Mouse (Mus musculus): ENCODE measurements at regions not wholly inside any gene's neighbourhood (a gene's known extent, or its start where the extent isn't known, plus 50 kb on each side); places are given as distances from the start of the nearest gene placed in this dataset.

DNA sequence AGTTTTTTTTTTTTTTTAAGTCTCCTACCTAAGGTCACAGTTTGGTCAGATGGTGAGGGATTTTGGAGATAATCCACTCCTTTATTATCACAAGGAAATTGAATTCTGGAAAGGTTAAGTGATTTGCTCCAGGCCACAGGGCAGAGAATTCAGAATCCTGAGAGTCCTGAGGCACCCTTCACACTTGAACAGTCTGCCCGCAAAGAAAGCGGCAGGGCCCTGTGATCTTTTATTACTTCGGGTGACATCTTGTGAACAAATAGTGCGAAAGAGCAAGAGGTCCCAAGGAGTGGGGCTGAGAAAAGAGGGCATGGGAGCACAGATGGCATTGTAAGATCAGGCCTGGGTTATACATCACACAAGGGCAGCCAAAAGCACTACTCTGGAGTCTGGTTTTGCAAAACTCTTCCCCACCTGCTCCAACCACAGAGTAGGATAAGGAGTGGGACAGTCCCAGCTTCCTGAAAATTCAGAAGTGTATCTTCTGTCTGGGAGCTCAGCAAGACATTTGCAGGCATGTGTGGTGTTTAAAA, 150.5 kb upstream of the Wdr11 start:
- DNase-seq (ENCODE audit: low spot score), result no peak

- peak; percentile 14 for DNase-seq (ENCODE audit: low spot score)
Measured at GRCm38 (mm10) chr7:129469496-129469895, 122.2 kb upstream of the Wdr11 start.

GRCm38 (mm10) chr7:129483736-129484135, 107.9 kb upstream of the Wdr11 start:
- no peak for DNase-seq (ENCODE audit: low spot score)

GRCm38 (mm10) chr7:129506894-129507293, 84.8 kb upstream of the Wdr11 start:
- peak; percentile 58 for DNase-seq (ENCODE audit: low spot score)

DNA sequence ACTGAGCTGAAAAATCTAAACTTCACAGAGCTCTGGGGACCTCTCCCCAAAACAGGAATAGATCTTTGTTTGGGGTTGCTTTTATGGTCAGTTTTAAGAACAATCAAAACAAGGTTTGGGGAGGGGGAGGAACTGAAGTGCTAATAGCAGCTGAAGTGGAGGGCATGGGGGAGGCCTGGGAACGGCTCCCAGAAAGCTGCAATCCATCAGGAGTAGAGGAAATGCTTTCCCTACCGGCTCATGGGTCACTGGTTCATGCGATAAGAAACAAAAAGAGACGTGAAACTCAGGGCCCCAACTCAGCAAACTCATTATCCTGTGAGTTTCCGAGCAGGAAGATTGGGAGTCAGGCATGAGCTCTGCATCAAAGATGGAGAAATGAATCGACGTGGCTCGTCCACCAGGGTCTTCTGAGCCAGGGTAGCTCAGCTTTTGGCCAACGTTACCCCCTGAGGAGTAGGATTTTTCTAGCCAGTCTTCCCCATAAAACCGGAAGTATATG, 82.0 kb upstream of the Wdr11 start:
- no peak for DNase-seq (ENCODE audit: low spot score)

GRCm38 (mm10) chr7:129514619-129515018, 77.0 kb upstream of the Wdr11 start:
- no peak for DNase-seq (ENCODE audit: low spot score)

DNA sequence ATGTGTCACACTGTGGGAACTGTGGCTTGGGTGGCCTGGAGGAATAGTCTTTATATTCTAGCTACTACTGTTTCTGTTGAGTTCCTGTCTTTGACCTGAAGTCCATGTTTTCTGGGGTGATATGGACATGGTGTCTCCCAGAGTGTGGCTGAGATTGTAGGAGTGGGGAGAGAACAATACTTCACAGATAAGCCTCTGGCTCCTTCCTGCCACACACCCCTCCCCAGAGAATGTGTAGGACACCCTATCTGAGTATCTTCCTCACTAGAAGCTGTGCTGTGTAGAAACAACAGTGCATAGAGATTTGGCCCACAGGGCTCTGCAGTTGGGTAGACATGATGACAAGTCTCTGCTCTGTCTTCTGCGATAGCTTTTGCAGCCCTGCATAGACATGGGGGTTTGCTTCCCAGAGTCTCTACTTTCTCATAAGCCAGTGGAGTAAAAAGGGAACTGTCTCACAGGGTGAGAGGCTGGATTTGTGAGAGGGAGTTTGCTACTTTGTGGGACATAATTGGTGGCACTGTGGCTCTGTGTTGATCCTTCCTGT, 67.2 kb upstream of the Wdr11 start:
- DNase-seq (ENCODE audit: low spot score), result no peak

GRCm38 (mm10) chr7:129525985-129526384, 65.7 kb upstream of the Wdr11 start:
- peak; percentile 35 for DNase-seq (ENCODE audit: low spot score)

- DNase-seq (ENCODE audit: low spot score), result no peak
Measured at GRCm38 (mm10) chr7:129528263-129528662, 63.4 kb upstream of the Wdr11 start.

DNA sequence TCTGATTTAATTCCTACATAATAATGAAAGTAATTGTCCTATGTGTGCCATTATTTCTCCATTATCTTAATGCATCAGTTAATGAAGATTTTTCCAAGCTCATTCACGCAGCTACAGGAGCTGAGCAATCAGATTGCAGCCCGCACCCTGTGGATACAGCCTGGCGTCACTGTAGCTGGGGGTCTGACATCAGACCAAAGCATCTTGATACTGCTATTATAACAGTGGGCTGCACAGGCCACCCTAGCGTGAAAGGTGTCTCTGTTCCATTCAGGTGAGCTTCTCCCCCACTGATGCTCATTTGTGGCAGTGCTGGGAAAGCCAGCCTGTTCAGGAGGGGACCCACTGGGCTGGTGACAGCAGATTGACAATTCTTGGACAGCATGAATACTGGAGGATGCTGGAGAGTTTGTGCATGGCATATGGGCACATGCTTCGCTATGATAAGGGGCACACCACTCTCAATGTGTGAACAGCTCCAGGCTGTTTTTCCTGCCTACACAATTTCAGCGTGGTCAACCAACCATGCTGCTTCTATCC, 58.2 kb upstream of the Wdr11 start:
- DNase-seq (ENCODE audit: low spot score), result no peak

All from adipocyte (in vitro differentiated cells).